8 mouse cellular contexts compared by ENCODE assay signal in the genomic region with DNA sequence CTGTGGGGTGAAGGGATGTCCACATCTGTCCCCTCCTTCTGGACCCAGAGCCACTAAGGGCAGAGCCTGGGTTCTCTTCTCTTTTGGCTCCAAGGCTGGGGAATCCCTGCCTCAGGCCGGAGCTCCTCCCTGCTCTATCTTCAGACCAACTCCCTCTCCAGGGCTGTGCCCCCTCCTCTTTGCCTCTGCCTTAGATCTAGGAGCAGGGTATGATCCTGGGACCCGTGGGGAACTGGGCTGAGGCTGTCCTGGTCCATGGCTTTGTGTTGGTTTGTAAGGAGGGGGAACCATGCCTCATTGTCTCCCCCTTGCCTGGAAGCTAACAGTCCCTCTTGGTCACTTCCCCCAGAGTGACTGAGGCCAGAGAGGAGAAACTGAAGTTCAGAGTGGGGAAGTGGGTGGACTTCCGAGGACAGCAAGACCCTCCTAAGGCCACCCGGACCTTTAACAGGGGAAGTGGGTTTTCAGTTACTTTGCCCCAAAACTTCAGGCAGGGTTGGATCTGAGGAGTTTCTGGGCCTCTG. TPM values are rescaled to one million over a fixed set of nuclear protein-coding genes. Genes with fewer than 3 reads are reported as not detected.
DNase-seq lines count a peak whose midpoint lies in the region; ATAC-seq and TF ChIP-seq lines count a peak whose summit lies in the region.

No protein-coding gene starts in this region.

- DNase-seq in embryo, embryonic 9.5 days (ENCODE audit: extremely low spot score) = peak; percentile 36
- no peak for DNase-seq in embryo, embryonic 11 days
- DNase-seq in hindbrain, embryonic 10.5 days (ENCODE audit: low spot score) = no peak
- no peak for DNase-seq in right cerebral cortex, postnatal 14 days
- DNase-seq in layer of hippocampus, adult 8-10 months (ENCODE audit: low spot score in 2 of 2) = no peak

- peaks cover 50% of the 10 kb centered on the region for H3K4me1 ChIP-seq in E14TG2a.4 (replicated peaks; ENCODE audit: low read depth, low read length)
- peaks cover 44% of the 10 kb centered on the region for H3K4me1 ChIP-seq in hindbrain, embryonic 10.5 days (replicated peaks)

- peak overlapping the region; percentile 87 for H3K27ac ChIP-seq in hindbrain, embryonic 10.5 days

- 27% methylated on average over 4 of the region's 4 CpGs for WGBS in hindbrain, embryonic 10.5 days

- TF ChIP-seq CTCF in E14TG2a.4 (conservative IDR thresholded peaks at IDR 0.05; ENCODE audit: low read length) = no peak

- H3K36me3 ChIP-seq in E14TG2a.4 (ENCODE audit: insufficient read depth, low read length) = no peaks in the 10 kb centered on the region
- H3K36me3 ChIP-seq in hindbrain, embryonic 10.5 days = no peaks in the 10 kb centered on the region

- peaks cover 76% of the 10 kb centered on the region for H3K27me3 ChIP-seq in E14TG2a.4 (ENCODE audit: insufficient read depth, low read length)
- H3K27me3 ChIP-seq in hindbrain, embryonic 10.5 days (ENCODE audit: insufficient read depth, poor library complexity, severe bottlenecking) = peaks cover 41% of the 10 kb centered on the region

- peaks cover 18% of the 10 kb centered on the region for H3K9me3 ChIP-seq in E14TG2a.4 (ENCODE audit: low read length)
- H3K9me3 ChIP-seq in hindbrain, embryonic 10.5 days = no peaks in the 10 kb centered on the region

- ATAC-seq in megakaryocyte progenitor cell, adult 5-6 weeks (replicated peaks; ENCODE audit: poor library complexity) = peak; percentile 25
- ATAC-seq in CD4-positive, CD25-positive, alpha-beta regulatory T cell, adult 4 months = no peak

- peak overlapping the region; percentile 78 for H3K4me3 ChIP-seq in E14TG2a.4 (replicated peaks; ENCODE audit: low read length)
- H3K4me3 ChIP-seq in hindbrain, embryonic 10.5 days = peak overlapping the region; percentile 67

RNA-seq across cellular contexts. Expression of gene Pdlim4, which starts 0.8 kb away (rescaled TPM):
- polyA plus RNA-seq in hindbrain, embryonic 10.5 days (2016; fragmentation: Nextera tagmentation; extraction: Ambion mirVana) = 54.3 and 60.9 TPM in 2 replicates
- total RNA-seq in megakaryocyte progenitor cell, adult 5-6 weeks (2015) = not detected in 2 replicates
- 0.17 TPM in 1 of 2 replicates, not detected in the other for total RNA-seq in megakaryocyte progenitor cell, adult 5-6 weeks (2017)
- 1 to 10 TPM in 1 of 2 experiments, under 1 TPM in 1; 0.91 to 1.3 TPM for polyA plus RNA-seq in CD4-positive, CD25-positive, alpha-beta regulatory T cell, adult 4 months (2017; shearing (Covaris generic))
- 10 to 100 TPM; 16.4 to 25.2 (median 21.2) TPM for total RNA-seq in layer of hippocampus, adult 8-10 months (2022)

RNA-seq across cellular contexts. Expression of gene P4ha2, which starts 31.8 kb away (rescaled TPM):
- 22.7 and 25.0 TPM in 2 replicates for polyA plus RNA-seq in hindbrain, embryonic 10.5 days (2016; fragmentation: Nextera tagmentation; extraction: Ambion mirVana)
- 0.05 and 0.15 TPM in 2 replicates for total RNA-seq in megakaryocyte progenitor cell, adult 5-6 weeks (2015)
- total RNA-seq in megakaryocyte progenitor cell, adult 5-6 weeks (2017) = 0.21 and 0.44 TPM in 2 replicates
- polyA plus RNA-seq in CD4-positive, CD25-positive, alpha-beta regulatory T cell, adult 4 months (2017; shearing (Covaris generic)) = not detected
- 10 to 100 TPM; 24.3 to 30.8 (median 26.7) TPM for total RNA-seq in layer of hippocampus, adult 8-10 months (2022)

RNA-seq across cellular contexts. Expression of gene Slc22a4, which starts 40.2 kb away (rescaled TPM):
- 1.2 and 2.2 TPM in 2 replicates for polyA plus RNA-seq in hindbrain, embryonic 10.5 days (2016; fragmentation: Nextera tagmentation; extraction: Ambion mirVana)
- 22.2 and 23.6 TPM in 2 replicates for total RNA-seq in megakaryocyte progenitor cell, adult 5-6 weeks (2015)
- 15.3 and 22.6 TPM in 2 replicates for total RNA-seq in megakaryocyte progenitor cell, adult 5-6 weeks (2017)
- not detected for polyA plus RNA-seq in CD4-positive, CD25-positive, alpha-beta regulatory T cell, adult 4 months (2017; shearing (Covaris generic))
- total RNA-seq in layer of hippocampus, adult 8-10 months (2022) = 10 to 100 TPM in 1 of 4 experiments, 1 to 10 TPM in 3; 7.8 to 14.1 (median 8.4) TPM

Comparison
In these comparisons a context has a peak if more than half of its experiments do, and no peak if none do; other contexts are left out.
1. RNA of gene Pdlim4, which starts 0.8 kb away (total RNA-seq): 16.4 to 25.2 TPM in layer of hippocampus, adult 8-10 months; 0.17 TPM in megakaryocyte progenitor cell, adult 5-6 weeks; every median in the first group is over 10 times any median in the second.
2. RNA of gene P4ha2, which starts 31.8 kb away (total RNA-seq): 24.3 to 30.8 TPM in layer of hippocampus, adult 8-10 months; 0.05 to 0.44 TPM in megakaryocyte progenitor cell, adult 5-6 weeks; every median in the first group is over 10 times any median in the second.